Mouse (Mus musculus) retina, embryonic 14.5 days (tissue): ENCODE results near the gene BC004004.
"Not testable (repeated sequence)": the region's sequence is repeated elsewhere in the genome, so short reads cannot be mapped to it uniquely, and the experiment has no call there.

Experiments used
- DNase-seq: peaks from one replicate; pipeline ENCODE4 v3.0.0-alpha.2; 2015; ENCODE audit warnings: low spot score

Gene BC004004

DNA sequence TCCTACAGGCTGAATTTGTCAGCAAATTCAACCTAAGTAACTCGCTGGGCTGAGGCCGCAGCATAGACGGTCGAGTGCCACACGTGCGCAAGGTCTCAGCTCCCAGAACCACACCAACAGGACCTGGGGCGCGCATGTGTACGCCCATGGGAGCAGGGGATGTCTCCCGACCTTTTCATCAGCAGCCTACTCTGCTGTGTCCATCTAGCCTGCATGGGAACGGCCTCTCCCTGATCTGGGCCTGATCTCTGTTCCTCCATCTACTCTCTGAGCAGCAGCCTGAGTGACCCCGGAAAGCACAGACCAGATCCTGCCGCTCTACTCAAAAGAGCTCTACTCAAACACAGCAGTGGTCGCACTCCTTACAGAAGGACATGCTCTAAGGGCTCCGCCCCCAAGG is 8.1 kb upstream of the BC004004 start:
- no peak for DNase-seq

DNA sequence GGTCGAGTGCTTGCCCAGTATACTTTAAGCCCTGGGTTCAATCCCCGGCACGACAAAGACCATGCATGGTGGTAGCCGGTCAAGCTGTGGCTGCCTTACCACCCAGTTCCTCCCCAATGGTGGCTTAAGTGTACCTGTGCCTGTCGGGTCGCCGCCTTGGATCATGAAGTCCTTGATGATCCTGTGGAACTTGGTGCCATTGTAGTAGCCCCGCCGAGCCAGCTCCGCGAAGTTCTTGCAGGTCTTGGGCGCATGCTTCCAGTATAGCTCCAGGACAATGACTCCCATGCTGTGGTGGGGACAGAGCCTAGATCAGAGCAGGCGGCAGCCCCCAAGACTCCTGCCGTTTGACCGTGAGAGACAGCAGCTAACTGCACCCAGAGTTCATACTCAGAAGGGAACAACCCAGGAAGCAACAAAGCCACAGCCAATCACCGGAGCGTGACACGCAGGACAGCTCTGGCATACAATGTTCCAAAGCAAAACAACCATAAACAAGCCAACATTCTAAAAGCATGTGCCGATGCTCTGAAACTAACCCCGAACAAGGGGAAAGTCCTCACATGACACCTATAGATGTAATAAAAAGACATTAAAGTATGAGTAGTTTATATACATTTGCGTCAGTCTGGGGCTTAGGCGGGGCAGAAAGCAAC is 6.9 kb upstream of the BC004004 start:
- DNase-seq, result no peak

DNA sequence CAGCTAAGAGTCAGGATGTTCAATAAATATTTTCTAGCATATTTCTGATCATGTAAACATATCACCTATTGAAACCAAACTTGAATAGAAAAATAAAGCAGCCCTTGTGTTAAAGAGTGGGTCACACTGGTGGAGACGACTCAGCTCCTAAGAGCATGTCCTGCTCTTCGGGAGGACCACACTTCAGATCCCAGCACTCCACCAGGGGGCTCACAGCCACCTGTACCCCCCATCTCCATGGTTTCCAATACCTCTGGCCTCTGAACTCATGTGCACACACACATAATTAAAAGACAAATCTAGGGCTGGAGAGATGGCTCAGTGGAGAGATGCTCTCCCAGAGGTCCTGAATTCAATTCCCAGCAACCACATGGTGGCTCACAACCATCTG is 6.3 kb upstream of the BC004004 start:
- DNase-seq, result no peak

DNA sequence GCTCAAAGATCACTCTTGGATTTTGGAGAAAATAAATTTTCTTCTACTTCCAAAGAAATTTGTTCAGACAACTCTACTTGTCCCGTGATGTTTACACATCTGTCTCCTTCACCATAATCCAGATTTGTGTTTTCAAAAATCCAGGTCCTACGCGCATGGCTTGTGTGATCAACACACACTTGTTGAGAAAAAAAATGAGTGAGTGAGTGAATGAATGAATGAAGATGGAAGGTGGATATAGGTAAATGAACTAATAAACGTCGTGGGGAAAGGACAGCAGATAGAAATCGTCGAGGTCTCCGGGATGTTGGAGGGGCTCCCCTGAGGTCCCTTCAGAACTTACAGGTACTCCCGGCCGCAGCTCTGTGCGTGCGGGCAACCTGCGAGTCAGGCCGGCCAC is 5.2 kb upstream of the BC004004 start:
- DNase-seq, result no peak

DNA sequence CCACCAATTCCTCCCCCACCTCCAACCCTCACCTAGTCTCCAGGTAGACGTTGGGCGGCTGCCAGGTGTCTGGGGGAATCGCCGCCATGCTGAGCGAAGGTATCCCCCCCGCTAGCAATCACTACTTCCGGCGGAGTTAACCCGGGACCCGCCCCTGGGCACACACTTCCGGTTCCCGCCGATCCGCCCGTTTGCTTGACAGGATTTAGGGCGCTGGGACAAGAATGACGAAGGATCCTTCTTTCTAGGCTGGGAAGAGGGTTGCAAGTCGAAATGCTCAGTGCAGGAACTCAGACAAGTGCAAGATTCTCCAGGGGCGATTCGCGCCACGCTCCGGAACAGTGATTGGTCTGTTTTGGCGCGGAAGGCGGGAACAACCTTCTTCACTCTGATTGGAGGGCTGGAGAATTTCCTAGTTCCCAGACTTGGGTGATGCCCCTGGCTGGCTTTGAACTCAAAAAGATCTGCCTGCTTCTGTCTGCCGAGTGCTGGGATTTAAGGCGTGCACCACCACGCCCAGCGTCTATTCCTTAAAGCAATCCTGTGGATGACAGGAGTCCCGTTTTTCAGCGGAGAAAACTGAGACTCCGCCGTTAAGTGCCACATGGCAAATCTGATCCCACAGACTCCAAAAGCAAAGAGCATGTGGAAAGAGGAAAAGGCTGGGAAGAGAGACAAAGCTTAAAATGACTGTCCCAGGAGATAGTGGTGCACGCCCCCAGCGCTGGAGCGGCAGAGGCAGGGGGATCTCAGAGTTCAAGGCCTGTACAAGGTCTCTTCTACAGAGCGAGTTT is 4.6 kb upstream of the BC004004 start, which contains the start of gene Ppil1:
Gene Ppil1, minus strand, starts transcription at position 347 of the 794 bp plus-strand sequence.
- peak; percentile 86 for DNase-seq

DNA sequence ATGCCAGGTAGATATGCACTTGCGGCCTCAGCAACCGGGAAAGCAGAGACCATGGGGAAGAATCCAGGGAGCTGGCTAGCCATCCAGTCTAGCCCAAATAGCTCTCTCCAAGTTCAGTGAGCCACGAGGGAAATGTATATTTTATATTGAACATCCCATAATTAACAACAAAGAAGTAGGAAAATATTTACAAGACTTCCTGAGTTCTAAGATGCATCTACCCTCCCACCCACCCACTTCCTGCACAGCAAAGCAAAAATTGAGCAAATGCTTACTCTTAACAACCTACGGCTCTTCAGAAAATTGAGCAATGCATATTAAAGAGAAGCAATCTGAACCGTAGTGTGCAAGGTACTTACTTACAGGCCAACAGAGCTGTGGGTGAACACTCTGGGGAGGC is 3.8 kb upstream of the BC004004 start:
- no peak for DNase-seq

DNA sequence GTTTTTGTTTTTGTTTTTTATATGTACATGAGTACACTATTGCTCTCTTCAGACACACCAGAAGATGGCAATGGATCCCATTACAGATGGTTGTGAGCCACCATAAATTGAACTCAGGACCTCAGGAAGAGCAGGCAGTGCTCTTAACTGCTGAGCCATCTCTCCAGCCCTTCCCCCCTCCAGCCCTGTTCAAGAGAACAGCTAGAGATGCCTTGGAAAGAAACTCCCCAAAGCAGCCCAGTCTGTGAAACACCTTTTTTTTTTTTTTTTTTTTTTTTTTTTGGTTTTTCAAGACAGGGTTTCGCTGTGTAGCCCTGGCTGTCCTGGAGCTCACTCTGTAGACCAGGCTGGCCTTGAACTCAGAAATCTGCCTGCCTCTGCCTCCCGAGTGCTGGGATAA is 1.5 kb upstream of the BC004004 start:
- DNase-seq, result not testable (repeated sequence)

DNA sequence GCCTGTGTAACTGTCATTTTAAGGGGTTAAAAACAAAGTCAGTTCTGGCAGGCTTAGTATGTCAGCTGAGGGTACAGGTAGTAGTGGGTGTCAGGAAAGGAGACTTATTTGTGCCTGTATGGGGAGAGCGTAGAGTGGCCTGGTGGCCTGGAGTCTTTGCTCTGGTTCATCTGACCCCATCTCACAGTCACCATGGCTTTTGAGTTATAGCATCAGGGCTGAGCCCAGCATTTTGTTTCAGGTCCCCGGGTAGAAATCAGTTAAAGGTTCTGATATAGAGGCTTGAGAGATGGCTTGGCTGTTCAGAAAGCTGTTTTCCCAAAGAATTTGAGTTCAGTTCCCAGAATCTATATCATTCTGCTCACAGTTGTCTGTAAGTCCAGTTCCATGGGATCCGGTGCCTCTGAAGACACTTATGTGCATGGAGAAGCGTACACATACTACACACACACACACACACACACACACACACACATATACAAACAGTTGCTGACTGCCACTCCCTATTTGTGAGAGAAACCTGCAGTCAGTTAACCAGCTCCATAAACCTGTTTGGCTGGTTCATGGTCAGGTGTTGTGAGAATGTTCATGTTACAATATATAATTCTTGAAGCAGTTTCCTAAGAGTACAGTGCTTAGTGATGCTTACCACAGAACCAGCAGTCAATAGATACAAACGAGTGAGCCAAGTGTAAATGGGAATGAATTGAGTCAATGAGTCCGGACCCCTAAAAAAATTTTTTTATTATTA is 482 bp upstream of the BC004004 start:
- no peak for DNase-seq

DNA sequence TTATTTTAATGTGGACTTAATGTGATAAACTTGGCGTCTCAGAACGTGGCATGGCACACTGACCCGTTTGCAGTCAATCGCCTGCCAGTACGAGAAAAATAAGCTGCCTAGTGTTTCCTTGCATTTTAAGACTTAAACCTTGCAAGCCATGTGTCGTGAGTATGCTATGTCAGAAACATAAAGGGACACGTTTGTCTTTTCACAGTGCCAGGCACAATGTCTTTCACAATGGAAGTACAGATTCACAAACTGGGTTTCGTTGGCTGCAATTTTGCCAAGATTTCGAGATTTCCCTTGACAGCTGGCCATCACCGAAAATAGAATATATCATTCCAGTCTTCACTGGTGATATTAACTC is 740 bp downstream of the BC004004 start:
- DNase-seq, result no peak

DNA sequence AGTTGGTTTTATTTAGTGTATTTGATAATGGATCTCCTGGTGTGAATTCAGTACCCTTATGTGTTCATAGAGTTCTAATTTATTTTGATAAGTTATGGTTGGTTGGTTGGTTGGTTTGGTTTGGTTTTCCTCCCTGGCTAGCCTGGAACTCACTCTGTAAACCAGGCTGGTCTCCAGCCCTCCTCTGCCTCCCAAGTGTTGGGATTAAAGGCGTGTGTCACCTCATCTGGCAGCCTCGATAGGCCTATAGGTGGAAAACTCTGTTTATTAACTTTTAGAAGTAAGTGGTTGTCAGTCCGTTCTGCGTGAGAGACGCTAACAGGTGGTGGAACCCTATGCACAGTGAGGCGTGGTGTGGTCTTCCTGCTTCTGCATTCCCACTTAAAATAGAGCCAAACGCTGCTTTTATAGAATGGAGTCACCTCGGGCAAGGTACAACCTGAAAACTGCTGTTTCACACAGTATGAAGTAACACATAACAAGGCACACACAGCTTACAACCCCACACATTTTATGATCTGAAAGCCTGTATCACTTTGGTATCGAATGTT is 1.6 kb downstream of the BC004004 start:
- DNase-seq, result no peak

DNA sequence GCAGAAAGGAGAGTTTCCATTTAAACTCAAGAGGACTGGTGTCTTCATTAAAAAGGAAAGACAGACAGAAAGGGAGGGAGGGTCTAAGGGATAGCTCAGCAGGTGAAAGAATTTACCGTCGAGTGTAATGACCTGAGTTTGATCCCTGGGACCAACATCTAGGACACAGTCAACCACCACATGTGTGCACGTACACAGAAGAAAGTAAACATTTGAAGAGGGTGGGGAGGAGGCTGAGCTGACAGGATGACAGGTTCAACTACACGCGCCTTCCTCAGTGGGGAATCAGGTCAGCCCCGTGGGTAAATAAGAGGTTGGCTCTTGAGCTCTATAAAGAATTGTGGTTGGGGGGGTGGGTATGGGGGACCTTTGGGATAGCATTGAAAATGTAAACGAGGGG is 4.6 kb downstream of the BC004004 start:
- no peak for DNase-seq

DNA sequence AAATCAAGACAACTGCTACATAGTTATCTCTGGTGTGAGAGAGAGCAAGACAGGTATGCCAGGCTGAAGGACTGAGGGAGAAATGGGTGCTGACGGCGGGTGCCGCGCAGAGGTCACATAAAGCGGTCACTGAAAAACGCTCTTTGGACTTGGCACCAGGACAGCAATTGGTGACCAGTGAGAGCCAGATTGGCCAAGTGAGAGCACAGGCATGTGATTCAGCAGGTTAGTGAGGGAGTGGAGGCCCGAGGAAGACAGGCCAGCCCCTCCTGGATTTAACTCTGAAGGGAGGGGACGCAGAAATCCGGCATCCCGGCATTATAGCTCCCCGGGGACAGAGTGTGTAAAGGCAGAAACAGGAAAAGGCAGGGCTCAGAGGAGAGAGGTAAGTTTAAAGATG is 5.3 kb downstream of the BC004004 start:
- DNase-seq, result no peak

DNA sequence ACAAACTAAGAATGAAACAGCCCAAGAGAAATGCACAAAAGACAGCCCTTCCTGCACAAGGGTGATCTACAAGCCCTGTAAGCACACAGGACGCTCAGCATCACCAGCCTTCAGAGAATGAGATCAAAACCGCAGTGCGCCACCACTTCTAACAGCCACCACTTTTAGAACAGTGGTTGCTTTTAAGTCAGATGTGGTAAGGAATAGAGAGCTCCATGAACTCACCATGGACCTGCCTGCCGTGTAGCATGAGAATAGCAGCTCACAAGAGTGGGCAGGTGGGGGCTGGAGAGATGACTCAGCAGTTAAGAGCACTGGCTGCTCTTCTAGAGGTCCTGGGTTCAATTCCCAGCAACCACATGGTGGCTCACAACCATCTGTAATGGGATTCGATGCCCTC is 11.8 kb downstream of the BC004004 start:
- no peak for DNase-seq

DNA sequence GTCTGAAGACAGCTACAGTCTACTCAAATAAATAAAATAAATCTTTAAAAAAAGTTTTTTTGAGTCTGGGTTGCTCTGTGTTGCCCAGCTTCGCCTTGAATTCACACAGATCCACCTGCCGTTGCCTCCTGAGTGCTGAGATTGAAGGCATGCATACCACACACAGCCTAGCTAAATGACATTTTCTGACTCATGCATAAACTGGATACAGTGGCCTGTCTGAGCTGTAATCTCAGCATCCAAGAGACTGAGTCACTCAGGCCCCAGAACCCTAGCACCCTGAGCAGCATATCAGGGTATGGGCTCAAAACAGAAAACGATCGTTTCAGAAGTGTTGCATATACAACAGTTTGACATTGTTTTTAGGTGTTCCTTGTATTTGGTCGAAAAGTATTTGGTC is 13.0 kb downstream of the BC004004 start:
- DNase-seq, result no peak

DNA sequence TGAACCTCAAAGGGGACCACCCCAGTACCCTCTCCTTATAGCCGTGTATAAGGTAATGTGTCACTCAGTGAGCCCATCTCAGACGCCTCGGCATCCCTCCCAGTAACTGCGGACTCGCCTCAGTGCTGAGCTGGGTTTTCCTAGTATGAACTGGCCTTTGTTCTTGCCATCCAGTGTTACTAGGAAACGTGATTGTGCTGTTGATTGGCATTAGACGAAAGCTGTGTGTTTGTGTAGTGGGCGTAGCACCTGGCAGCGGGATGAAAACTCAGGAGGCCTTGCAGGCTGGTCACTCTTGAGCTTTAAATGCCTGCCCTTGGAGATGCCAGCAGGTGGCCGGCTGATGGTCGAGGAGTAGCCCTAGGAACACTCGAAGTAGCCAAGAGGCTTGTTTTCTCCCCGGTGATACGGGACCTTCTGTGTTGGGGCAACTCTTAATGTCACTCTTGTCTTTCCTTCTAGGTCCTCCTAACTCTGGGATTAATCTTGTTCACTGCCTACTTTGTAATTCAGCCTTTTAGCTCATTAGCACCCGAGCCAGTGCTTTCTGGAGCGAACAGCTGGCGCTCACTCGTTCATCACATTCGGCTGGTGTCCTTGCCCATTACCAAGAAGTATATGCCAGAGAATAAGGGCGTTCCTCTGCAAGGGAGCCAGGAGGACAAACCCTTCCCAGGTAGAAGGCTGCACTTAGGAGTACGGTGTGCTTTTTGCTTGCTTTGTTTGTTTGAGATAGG is 13.8 kb downstream of the BC004004 start:
- DNase-seq, result no peak

DNA sequence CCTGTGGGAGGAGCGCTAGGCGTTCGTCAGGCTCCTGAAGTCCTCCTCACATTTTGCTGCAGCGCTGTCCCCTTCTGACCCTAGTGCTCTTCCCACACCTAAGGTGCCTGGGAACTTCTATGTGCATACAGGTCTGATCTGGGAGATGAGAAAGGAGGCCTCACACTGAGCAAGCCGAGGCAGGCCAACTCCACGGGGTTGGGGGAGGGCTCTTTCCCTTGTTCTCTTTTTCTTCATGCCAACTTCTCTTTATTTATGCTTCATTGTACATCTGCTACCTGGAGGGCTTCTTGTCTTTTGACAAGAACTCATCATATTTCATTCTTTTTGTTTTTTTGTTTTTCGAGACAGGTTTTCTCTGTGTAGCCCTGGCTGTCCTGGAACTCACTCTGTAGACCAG is 23.2 kb downstream of the BC004004 start:
- DNase-seq, result no peak

DNA sequence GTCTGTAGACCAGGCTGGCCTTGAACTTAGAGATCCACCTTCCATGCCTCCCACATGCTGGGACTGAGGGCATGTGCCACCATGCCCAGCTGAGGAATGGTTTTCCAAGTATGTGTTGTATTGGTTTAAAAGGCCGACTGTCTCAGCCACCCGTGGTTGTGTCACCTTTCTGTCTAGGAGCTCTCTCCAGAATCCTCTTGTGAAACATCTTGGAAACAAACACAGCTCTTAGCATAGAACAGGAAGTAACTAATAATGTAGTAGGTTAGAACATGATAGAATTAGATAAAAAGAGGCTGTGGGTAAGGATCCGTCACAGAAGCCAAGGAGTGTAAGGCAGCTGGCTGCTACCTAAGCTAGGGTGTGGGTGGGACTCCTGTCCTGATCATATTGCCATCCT is 24.4 kb downstream of the BC004004 start:
- no peak for DNase-seq

DNA sequence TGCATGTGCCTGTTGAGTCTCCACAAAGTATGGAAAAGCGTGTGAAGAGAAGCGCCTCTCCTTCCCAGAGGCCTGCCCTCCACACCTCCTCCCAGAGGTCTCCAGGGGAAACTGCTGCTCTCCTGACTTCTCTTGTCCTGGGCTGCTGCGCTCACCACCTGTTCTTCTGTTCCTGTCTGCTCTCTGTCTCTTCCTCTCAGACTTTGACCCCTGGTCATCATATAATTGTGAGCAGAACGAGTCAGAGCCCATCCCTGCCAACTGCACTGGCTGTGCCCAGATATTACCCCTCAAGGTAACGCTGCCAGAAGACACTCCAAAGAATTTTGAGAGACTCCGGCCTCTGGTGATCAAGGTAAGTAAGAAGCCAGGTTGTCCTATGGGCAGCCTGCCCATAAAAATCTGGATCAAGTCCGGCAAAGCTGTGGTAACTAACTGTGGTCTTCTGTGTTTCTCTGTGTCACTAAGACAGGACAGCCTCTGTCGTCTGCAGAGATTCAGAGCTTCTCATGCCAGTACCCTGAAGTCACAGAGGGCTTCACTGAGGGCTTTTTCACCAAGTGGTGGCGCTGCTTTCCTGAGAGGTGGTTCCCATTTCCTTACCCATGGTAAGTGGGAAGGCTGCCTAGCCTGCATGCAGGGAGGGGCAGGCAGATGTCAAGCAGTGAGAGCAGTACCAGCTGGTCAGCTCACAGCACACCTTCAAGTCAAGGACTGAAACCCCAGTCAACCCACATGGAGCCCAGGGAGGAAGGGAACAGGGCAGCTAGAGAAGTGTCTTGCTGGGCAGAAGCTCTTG is 25.4 kb downstream of the BC004004 start:
- no peak for DNase-seq

DNA sequence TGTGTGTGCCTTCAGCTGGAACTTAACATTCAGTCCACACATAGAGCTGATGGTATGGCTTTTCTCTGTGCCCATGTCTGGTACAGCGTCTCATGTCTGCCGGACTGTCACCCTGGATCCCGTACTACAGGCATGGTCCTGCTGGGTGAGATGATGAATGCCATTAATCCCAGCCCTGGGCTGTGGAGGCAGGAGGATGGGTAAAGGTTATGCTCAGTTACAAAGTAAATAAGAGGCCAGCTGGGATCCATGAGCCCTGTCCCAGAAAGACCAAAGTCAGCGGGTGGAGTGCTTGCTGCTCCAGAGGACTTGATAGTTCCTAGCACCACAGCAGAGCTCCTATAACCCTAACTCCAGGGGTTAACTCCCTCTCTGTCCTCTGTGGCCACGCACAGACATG is 27.2 kb downstream of the BC004004 start:
- no peak for DNase-seq

DNA sequence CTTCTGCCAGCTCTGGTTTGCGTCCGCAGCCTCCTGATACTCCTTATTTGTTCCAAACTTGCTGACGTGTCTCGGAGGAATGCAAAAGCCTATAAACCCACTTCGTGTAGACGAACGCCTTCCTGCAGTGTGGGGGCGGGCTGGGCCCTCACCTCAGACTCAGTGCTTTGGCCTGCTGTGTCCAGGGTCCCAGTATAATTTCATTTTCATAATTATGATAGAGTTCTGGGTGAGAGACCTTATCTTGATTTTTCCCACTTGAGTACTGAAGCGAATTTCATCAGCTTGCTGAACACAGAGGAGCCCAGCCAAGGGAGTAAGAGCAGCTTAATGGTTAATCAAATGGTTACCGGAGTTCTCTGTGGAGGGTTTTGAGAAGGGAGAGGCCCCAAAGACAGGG is 28.7 kb downstream of the BC004004 start:
- no peak for DNase-seq

DNA sequence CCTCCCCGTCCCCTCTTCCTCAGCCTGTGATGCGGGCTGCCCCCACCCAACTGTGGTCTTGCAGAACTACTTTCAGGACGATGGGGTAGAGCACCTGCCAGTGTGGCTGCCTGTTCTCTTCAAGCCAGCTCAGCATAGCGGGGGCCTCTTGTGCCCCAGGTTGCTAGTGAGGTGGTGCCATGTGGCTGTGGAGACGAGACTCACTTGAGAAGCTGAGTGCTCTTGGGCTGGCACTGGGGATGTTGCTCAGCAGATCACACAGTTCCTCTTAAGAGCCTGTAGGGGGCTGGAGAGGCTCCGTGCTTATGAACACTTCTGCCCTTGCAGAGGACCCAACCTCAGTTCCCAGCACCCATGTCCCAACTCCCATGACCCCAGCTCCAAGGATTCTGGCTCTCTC is 29.2 kb downstream of the BC004004 start:
- DNase-seq, result no peak
